Mouse (Mus musculus): ENCODE results near the gene Mtmr1.
"Not testable (repeated sequence)": the region's sequence is repeated elsewhere in the genome, so short reads cannot be mapped to it uniquely, and the experiment has no call there.

GRCm38 (mm10) chrX:71361793-71362192 is 2.8 kb upstream of the Mtmr1 start:
- TF ChIP-seq POLR2A, CTCF (IDR thresholded peaks at IDR 0.05; ENCODE audit: extremely low read depth, insufficient read depth, low read length): not testable (repeated sequence)
